Mouse (Mus musculus) G1E (cell line): ENCODE data around the gene Srl.

Experiments used
- CTCF ChIP-seq: IDR thresholded peaks from 2 replicates; pipeline ENCODE4 v1.5.1; 2012; ENCODE audit warnings: low read depth, low read length, inconsistent platforms, mixed read lengths
- GATA1 ChIP-seq: IDR thresholded peaks from 2 replicates; pipeline ENCODE4 v1.6.1; 2012; ENCODE audit warnings: borderline replicate concordance, low read length, inconsistent platforms, mixed read lengths
- POLR2AphosphoS5 ChIP-seq: IDR thresholded peaks from 2 replicates; pipeline ENCODE4 v1.6.1; 2012; ENCODE audit warnings: low read depth, low read length, inconsistent platforms; ENCODE audit not compliant: insufficient replicate concordance
- TAL1 ChIP-seq: conservative IDR thresholded peaks from 2 replicates; pipeline ENCODE4 v1.6.1; 2012; ENCODE audit warnings: low read depth, low read length, inconsistent platforms, mixed read lengths

- TF ChIP-seq CTCF (no peak), TAL1 (no peak), GATA1 (no peak), POLR2AphosphoS5 (no peak)
Measured at GRCm38 (mm10) chr16:4495861-4496260, 45.8 kb downstream of the Srl start.
